Mouse (Mus musculus): Measurements from ENCODE around the gene Zfp266. TPM values are rescaled to one million over a fixed set of nuclear protein-coding genes. Genes with fewer than 3 reads are reported as not detected.

Gene Zfp266
- polyA plus RNA-seq, 1 experiment from 2014 or later, result 154 TPM

GRCm38 (mm10) chr9:20543496-20543895 is 22.3 kb upstream of the Zfp266 start:
- Histone ChIP-seq H3K4me2 (ENCODE audit: low read depth, low read length) (no peak overlapping the region), H3K36me3 (replicated peaks; ENCODE audit: control insufficient read depth, insufficient read depth, low read depth, low read length) (no peaks in the 10 kb centered on the region), H3K9ac (replicated peaks; ENCODE audit: low read length) (no peak overlapping the region; the same call in 1 of the 2 replicates), H3K4me1 (ENCODE audit: control insufficient read depth, insufficient read depth, low read length) (no peaks in the 10 kb centered on the region), H3K9me3 (replicated peaks; ENCODE audit: control insufficient read depth, low read length) (no peaks in the 10 kb centered on the region), H3K4me3 (ENCODE audit: low read depth, low read length) (no peak overlapping the region; the same call in 1 of the 2 replicates), H3K27me3 (ENCODE audit: control insufficient read depth, insufficient read depth, low read length) (no peaks in the 10 kb centered on the region), H3K27ac (replicated peaks; ENCODE audit: low read depth, low read length) (no peak overlapping the region)
- ATAC-seq (replicated peaks; ENCODE audit: insufficient number of reproducible peaks, low FRiP score, low TSS enrichment, low read depth), result no peak
- no peak for DNase-seq (ENCODE audit: low spot score)
- 26% methylated on average over 6 of the region's 6 CpGs for WGBS

GRCm38 (mm10) chr9:20536598-20536997 is 15.4 kb upstream of the Zfp266 start:
- ATAC-seq (replicated peaks; ENCODE audit: insufficient number of reproducible peaks, low FRiP score, low TSS enrichment, low read depth) (no peak), DNase-seq (ENCODE audit: low spot score) (no peak)
- H3K4me3 ChIP-seq (ENCODE audit: low read depth, low read length), result no peak overlapping the region
- H3K9ac ChIP-seq (replicated peaks; ENCODE audit: low read length), result no peak overlapping the region
- no peaks in the 10 kb centered on the region for H3K4me1 ChIP-seq (ENCODE audit: control insufficient read depth, insufficient read depth, low read length)
- no peaks in the 10 kb centered on the region for H3K9me3 ChIP-seq (replicated peaks; ENCODE audit: control insufficient read depth, low read length)
- no peaks in the 10 kb centered on the region for H3K27me3 ChIP-seq (ENCODE audit: control insufficient read depth, insufficient read depth, low read length)
- no peak overlapping the region for H3K4me2 ChIP-seq (ENCODE audit: low read depth, low read length)
- WGBS, result 90% methylated on average over 2 of the region's 2 CpGs
- H3K36me3 ChIP-seq (replicated peaks; ENCODE audit: control insufficient read depth, insufficient read depth, low read depth, low read length), result no peaks in the 10 kb centered on the region
- H3K27ac ChIP-seq (replicated peaks; ENCODE audit: low read depth, low read length), result no peak overlapping the region

GRCm38 (mm10) chr9:20534326-20534926 is 13.2 kb upstream of the Zfp266 start:
- DNase-seq (ENCODE audit: low spot score), result no peak
- Histone ChIP-seq H3K4me3 (ENCODE audit: low read depth, low read length) (no peak overlapping the region), H3K27me3 (ENCODE audit: control insufficient read depth, insufficient read depth, low read length) (no peaks in the 10 kb centered on the region), H3K9me3 (replicated peaks; ENCODE audit: control insufficient read depth, low read length) (no peaks in the 10 kb centered on the region), H3K27ac (replicated peaks; ENCODE audit: low read depth, low read length) (no peak overlapping the region), H3K36me3 (replicated peaks; ENCODE audit: control insufficient read depth, insufficient read depth, low read depth, low read length) (no peaks in the 10 kb centered on the region), H3K4me1 (ENCODE audit: control insufficient read depth, insufficient read depth, low read length) (no peaks in the 10 kb centered on the region), H3K9ac (replicated peaks; ENCODE audit: low read length) (no peak overlapping the region), H3K4me2 (ENCODE audit: low read depth, low read length) (no peak overlapping the region)
- WGBS, result 76% methylated on average over 8 of the region's 8 CpGs
- no peak for ATAC-seq (replicated peaks; ENCODE audit: insufficient number of reproducible peaks, low FRiP score, low TSS enrichment, low read depth)

GRCm38 (mm10) chr9:20520531-20521210 is 546 bp downstream of the Zfp266 start:
- no peaks in the 10 kb centered on the region for H3K36me3 ChIP-seq (replicated peaks; ENCODE audit: control insufficient read depth, insufficient read depth, low read depth, low read length)
- peak overlapping the region; percentile 88 for H3K27ac ChIP-seq (replicated peaks; ENCODE audit: low read depth, low read length)
- peak overlapping the region; percentile 95 for H3K9ac ChIP-seq (replicated peaks; ENCODE audit: low read length)
- peak overlapping the region; percentile 82 for H3K4me3 ChIP-seq (ENCODE audit: low read depth, low read length)
- DNase-seq (ENCODE audit: low spot score) (peak; percentile 52), ATAC-seq (replicated peaks; ENCODE audit: insufficient number of reproducible peaks, low FRiP score, low TSS enrichment, low read depth) (no peak)
- no peaks in the 10 kb centered on the region for H3K27me3 ChIP-seq (ENCODE audit: control insufficient read depth, insufficient read depth, low read length)
- H3K9me3 ChIP-seq (replicated peaks; ENCODE audit: control insufficient read depth, low read length), result no peaks in the 10 kb centered on the region
- WGBS, result 0% methylated on average over 17 of the region's 17 CpGs
- H3K4me2 ChIP-seq (ENCODE audit: low read depth, low read length), result peak overlapping the region; percentile 72
- H3K4me1 ChIP-seq (ENCODE audit: control insufficient read depth, insufficient read depth, low read length), result no peaks in the 10 kb centered on the region

GRCm38 (mm10) chr9:20519949-20520348 is 1.3 kb downstream of the Zfp266 start:
- Histone ChIP-seq H3K36me3 (replicated peaks; ENCODE audit: control insufficient read depth, insufficient read depth, low read depth, low read length) (no peaks in the 10 kb centered on the region), H3K9ac (replicated peaks; ENCODE audit: low read length) (peak overlapping the region; percentile 44; the same call in 1 of the 2 replicates), H3K27ac (replicated peaks; ENCODE audit: low read depth, low read length) (no peak overlapping the region), H3K9me3 (replicated peaks; ENCODE audit: control insufficient read depth, low read length) (no peaks in the 10 kb centered on the region), H3K4me2 (ENCODE audit: low read depth, low read length) (peak overlapping the region; percentile 60), H3K27me3 (ENCODE audit: control insufficient read depth, insufficient read depth, low read length) (no peaks in the 10 kb centered on the region), H3K4me1 (ENCODE audit: control insufficient read depth, insufficient read depth, low read length) (no peaks in the 10 kb centered on the region), H3K4me3 (ENCODE audit: low read depth, low read length) (peak overlapping the region; percentile 46)
- 8% methylated on average over 4 of the region's 4 CpGs for WGBS
- DNase-seq (ENCODE audit: low spot score) (peak; percentile 39), ATAC-seq (replicated peaks; ENCODE audit: insufficient number of reproducible peaks, low FRiP score, low TSS enrichment, low read depth) (no peak)

- peak overlapping the region; percentile 60; the same call in 1 of the 2 replicates for H3K4me2 ChIP-seq (ENCODE audit: low read depth, low read length)
- 87% methylated on average over 4 of the region's 4 CpGs for WGBS
- H3K4me3 ChIP-seq (ENCODE audit: low read depth, low read length), result no peak overlapping the region
These were observed 2.5 kb downstream of the Zfp266 start for GRCm38 (mm10) chr9:20518708-20519107.

GRCm38 (mm10) chr9:20517727-20518126 is 3.5 kb downstream of the Zfp266 start:
- no peak for DNase-seq (ENCODE audit: low spot score)
- no peaks in the 10 kb centered on the region for H3K9me3 ChIP-seq (replicated peaks; ENCODE audit: control insufficient read depth, low read length)
- H3K27ac ChIP-seq (replicated peaks; ENCODE audit: low read depth, low read length), result no peak overlapping the region
- 97% methylated on average over 1 of the region's 1 CpGs for WGBS
- H3K4me3 ChIP-seq (ENCODE audit: low read depth, low read length), result no peak overlapping the region
- H3K27me3 ChIP-seq (ENCODE audit: control insufficient read depth, insufficient read depth, low read length), result no peaks in the 10 kb centered on the region
- H3K36me3 ChIP-seq (replicated peaks; ENCODE audit: control insufficient read depth, insufficient read depth, low read depth, low read length), result no peaks in the 10 kb centered on the region; the same call in 1 of the 2 replicates
- no peak for ATAC-seq (replicated peaks; ENCODE audit: insufficient number of reproducible peaks, low FRiP score, low TSS enrichment, low read depth)
- no peaks in the 10 kb centered on the region for H3K4me1 ChIP-seq (ENCODE audit: control insufficient read depth, insufficient read depth, low read length)
- H3K9ac ChIP-seq (replicated peaks; ENCODE audit: low read length), result no peak overlapping the region
- no peak overlapping the region for H3K4me2 ChIP-seq (ENCODE audit: low read depth, low read length)

More at GRCm38 (mm10) chr9:20518708-20519107, 2.5 kb downstream of the Zfp266 start:
- Histone ChIP-seq H3K27ac (replicated peaks; ENCODE audit: low read depth, low read length) (no peak overlapping the region), H3K27me3 (ENCODE audit: control insufficient read depth, insufficient read depth, low read length) (no peaks in the 10 kb centered on the region), H3K4me1 (ENCODE audit: control insufficient read depth, insufficient read depth, low read length) (no peaks in the 10 kb centered on the region), H3K9ac (replicated peaks; ENCODE audit: low read length) (no peak overlapping the region), H3K9me3 (replicated peaks; ENCODE audit: control insufficient read depth, low read length) (no peaks in the 10 kb centered on the region), H3K36me3 (replicated peaks; ENCODE audit: control insufficient read depth, insufficient read depth, low read depth, low read length) (no peaks in the 10 kb centered on the region)
- ATAC-seq (replicated peaks; ENCODE audit: insufficient number of reproducible peaks, low FRiP score, low TSS enrichment, low read depth) (no peak), DNase-seq (ENCODE audit: low spot score) (no peak)

GRCm38 (mm10) chr9:20514016-20514415 is 7.2 kb downstream of the Zfp266 start:
- no peak overlapping the region for H3K9ac ChIP-seq (replicated peaks; ENCODE audit: low read length)
- H3K27me3 ChIP-seq (ENCODE audit: control insufficient read depth, insufficient read depth, low read length), result no peaks in the 10 kb centered on the region
- DNase-seq (ENCODE audit: low spot score), result no peak
- H3K36me3 ChIP-seq (replicated peaks; ENCODE audit: control insufficient read depth, insufficient read depth, low read depth, low read length), result no peaks in the 10 kb centered on the region; the same call in 1 of the 2 replicates
- H3K4me2 ChIP-seq (ENCODE audit: low read depth, low read length), result no peak overlapping the region
- no peaks in the 10 kb centered on the region for H3K4me1 ChIP-seq (ENCODE audit: control insufficient read depth, insufficient read depth, low read length)
- 74% methylated on average over 3 of the region's 3 CpGs for WGBS
- H3K9me3 ChIP-seq (replicated peaks; ENCODE audit: control insufficient read depth, low read length), result no peaks in the 10 kb centered on the region
- H3K27ac ChIP-seq (replicated peaks; ENCODE audit: low read depth, low read length), result no peak overlapping the region
- no peak overlapping the region for H3K4me3 ChIP-seq (ENCODE audit: low read depth, low read length)
- no peak for ATAC-seq (replicated peaks; ENCODE audit: insufficient number of reproducible peaks, low FRiP score, low TSS enrichment, low read depth)
